Comparison of ENCODE assay signal across 8 mouse cellular contexts in the genomic region with DNA sequence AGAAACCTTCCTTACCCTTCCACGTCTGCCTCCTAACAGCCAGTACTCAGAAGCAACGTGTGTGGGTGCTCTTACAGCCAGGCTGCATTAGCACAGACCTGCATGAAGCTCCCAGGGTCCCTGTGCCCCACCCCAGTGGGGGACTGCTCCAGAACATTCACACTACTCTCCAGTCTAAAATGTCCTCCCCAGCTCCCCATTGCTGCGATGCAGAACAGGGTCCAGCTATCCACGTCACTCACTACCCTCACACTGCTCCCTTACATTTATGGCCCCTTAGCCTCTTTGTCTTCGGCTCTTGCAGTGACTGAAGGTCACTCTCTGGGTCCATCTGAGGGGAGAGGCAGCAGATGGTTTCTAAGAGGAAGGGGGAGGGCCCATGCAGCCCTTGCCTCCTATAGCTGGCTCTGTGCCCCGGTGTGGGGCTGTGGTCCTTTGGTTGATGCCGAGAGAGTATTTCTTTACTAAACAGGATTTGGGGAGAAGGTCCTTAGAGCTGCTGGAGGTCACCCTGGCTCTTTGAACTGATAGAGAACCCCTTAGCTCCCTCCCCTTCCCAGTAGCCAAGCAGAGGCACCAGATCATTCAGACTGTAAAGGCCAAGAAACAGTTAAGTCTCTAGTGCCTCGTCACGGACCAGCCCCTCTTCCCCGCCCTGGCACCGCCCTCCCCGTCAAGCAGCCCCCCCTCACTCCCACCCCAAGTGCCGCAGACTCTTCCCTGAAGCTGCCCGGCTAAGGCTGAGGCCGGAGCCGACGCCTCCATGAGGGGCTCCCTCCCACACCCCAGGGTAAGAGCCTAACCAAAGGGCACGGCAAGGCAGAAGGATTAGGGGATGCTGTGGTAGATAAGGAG. TPM values are rescaled to one million over a fixed set of nuclear protein-coding genes. Genes with fewer than 3 reads are reported as not detected.
DNase-seq lines count a peak whose midpoint lies in the region; ATAC-seq and TF ChIP-seq lines count a peak whose summit lies in the region.

No protein-coding gene starts in this region.

- no peaks in the 10 kb centered on the region for H3K27me3 ChIP-seq in forebrain, embryonic 14.5 days (replicated peaks; ENCODE audit: control insufficient read depth, insufficient read depth, low read length)
- H3K27me3 ChIP-seq in midbrain, postnatal 0 days (ENCODE audit: insufficient read depth, low read length): no peaks in the 10 kb centered on the region

- H3K27ac ChIP-seq in forebrain, embryonic 14.5 days (ENCODE audit: low read depth, low read length): peak overlapping the region; percentile 81
- H3K27ac ChIP-seq in midbrain, postnatal 0 days (ENCODE audit: low read depth, low read length): peak overlapping the region; percentile 89

- H3K9me3 ChIP-seq in forebrain, embryonic 14.5 days (replicated peaks; ENCODE audit: control insufficient read depth, low read length): no peaks in the 10 kb centered on the region
- H3K9me3 ChIP-seq in midbrain, postnatal 0 days (ENCODE audit: low read length): no peaks in the 10 kb centered on the region

- peak overlapping the region; percentile 71 for H3K9ac ChIP-seq in forebrain, embryonic 14.5 days (ENCODE audit: low read length)
- peak overlapping the region; percentile 81 for H3K9ac ChIP-seq in midbrain, postnatal 0 days (replicated peaks; ENCODE audit: low read length, poor library complexity, severe bottlenecking)

- TF ChIP-seq CTCF in midbrain, postnatal 0 days (IDR thresholded peaks at IDR 0.05): no peak

- ATAC-seq in forebrain, embryonic 14.5 days: peak; percentile 79
- ATAC-seq in midbrain, postnatal 0 days (ENCODE audit: low FRiP score): peak; percentile 85
- ATAC-seq in erythroblast, adult 5-6 weeks (replicated peaks; ENCODE audit: low FRiP score, poor library complexity, severe bottlenecking): no peak

- H3K4me3 ChIP-seq in forebrain, embryonic 14.5 days (ENCODE audit: low read depth, low read length): peak overlapping the region; percentile 52
- peak overlapping the region; percentile 68 for H3K4me3 ChIP-seq in midbrain, postnatal 0 days (ENCODE audit: low read depth, low read length)

- peak; percentile 78 for DNase-seq in layer of hippocampus, adult 11-12 months (ENCODE audit: low spot score)
- no peak for DNase-seq in layer of hippocampus, adult 9-10 months (ENCODE audit: low spot score)
- DNase-seq in cerebellum, adult 11 months: peak; percentile 75
- peak; percentile 84 for DNase-seq in forebrain, embryonic 14.5 days (ENCODE audit: low spot score)
- peak; percentile 68 for DNase-seq in heart, postnatal 4 days
- peak; percentile 76 to 80 for DNase-seq in left cerebral cortex, postnatal 36 days (ENCODE audit: low spot score in 2 of 2)
- DNase-seq in midbrain, postnatal 0 days (ENCODE audit: low spot score): peak; percentile 86

- peaks cover 44% of the 10 kb centered on the region for H3K4me1 ChIP-seq in forebrain, embryonic 14.5 days (ENCODE audit: control insufficient read depth, insufficient read depth, low read length)
- peaks cover 19% of the 10 kb centered on the region for H3K4me1 ChIP-seq in midbrain, postnatal 0 days (ENCODE audit: insufficient read depth, low read length)

- peaks cover 12% of the 10 kb centered on the region for H3K36me3 ChIP-seq in forebrain, embryonic 14.5 days (ENCODE audit: control insufficient read depth, insufficient read depth, low read length)
- peaks cover 12% of the 10 kb centered on the region for H3K36me3 ChIP-seq in midbrain, postnatal 0 days (ENCODE audit: insufficient read depth, low read length)

- WGBS in forebrain, embryonic 14.5 days: 2% methylated on average over 18 of the region's 18 CpGs
- WGBS in midbrain, postnatal 0 days: 0% methylated on average over 18 of the region's 18 CpGs

- intact Hi-C loops in left cerebral cortex, postnatal 36 days (cut with DNase I): loop anchor here (5.0 kb wide), 1 partner anchor 123 kb away; a partner anchor contains a TSS

- peak overlapping the region; percentile 84 for H3K4me2 ChIP-seq in forebrain, embryonic 14.5 days (ENCODE audit: low read length)
- H3K4me2 ChIP-seq in midbrain, postnatal 0 days (ENCODE audit: low read depth, low read length, poor library complexity, severe bottlenecking): peak overlapping the region; percentile 82

RNA-seq across cellular contexts. Expression of a gene that starts 5.6 kb away (rescaled TPM):
- polyA plus RNA-seq in forebrain, embryonic 14.5 days (2014; fragmentation: Nextera tagmentation; extraction: Ambion mirVana): 12.7 and 23.2 TPM in 2 replicates
- 10 to 100 TPM; 16.5 to 18.2 TPM for total RNA-seq in heart, postnatal 4 days (2021)
- 100 to 1,000 TPM; 594 to 651 TPM for total RNA-seq in left cerebral cortex, postnatal 36 days (2021)
- total RNA-seq in midbrain, postnatal 0 days (2014; rRNA removed): 137 and 154 TPM in 2 replicates
- 48.1 and 49.4 TPM in 2 replicates for polyA plus RNA-seq in midbrain, postnatal 0 days (2015; fragmentation: Nextera tagmentation; extraction: Ambion mirVana)
- total RNA-seq in erythroblast, adult 5-6 weeks (2015; ENCODE audit: low replicate concordance): not detected in 2 replicates
- 0.14 TPM in 1 of 2 replicates, not detected in the other for total RNA-seq in erythroblast, adult 5-6 weeks (2017; ENCODE audit: low replicate concordance)

RNA-seq across cellular contexts. Expression of a gene that starts 23.8 kb away (rescaled TPM):
- polyA plus RNA-seq in forebrain, embryonic 14.5 days (2014; fragmentation: Nextera tagmentation; extraction: Ambion mirVana): 116 and 164 TPM in 2 replicates
- total RNA-seq in heart, postnatal 4 days (2021): 10 to 100 TPM; 66.8 to 67.9 TPM
- 100 to 1,000 TPM; 125 to 148 TPM for total RNA-seq in left cerebral cortex, postnatal 36 days (2021)
- 262 and 292 TPM in 2 replicates for total RNA-seq in midbrain, postnatal 0 days (2014; rRNA removed)
- polyA plus RNA-seq in midbrain, postnatal 0 days (2015; fragmentation: Nextera tagmentation; extraction: Ambion mirVana): 90.3 and 93.3 TPM in 2 replicates
- 11.1 and 27.9 TPM in 2 replicates for total RNA-seq in erythroblast, adult 5-6 weeks (2015; ENCODE audit: low replicate concordance)
- 44.8 and 96.0 TPM in 2 replicates for total RNA-seq in erythroblast, adult 5-6 weeks (2017; ENCODE audit: low replicate concordance)

Comparison
In these comparisons a context has a peak if more than half of its experiments do, and no peak if none do; other contexts are left out.
1. RNA of a gene that starts 5.6 kb away (total RNA-seq): 594 to 651 TPM in left cerebral cortex, postnatal 36 days, 137 to 154 TPM in midbrain, postnatal 0 days and 16.5 to 18.2 TPM in heart, postnatal 4 days; 0.14 TPM in erythroblast, adult 5-6 weeks; every median in the first group is over 10 times any median in the second.